Mouse (Mus musculus): ENCODE data around the gene Gm6169.
A peak's percentile ranks its signal among the peaks of the same experiment; 100 is the strongest.
"Not testable (repeated sequence)": the region's sequence is repeated elsewhere in the genome, so short reads cannot be mapped to it uniquely, and the experiment has no call there.

The Gm6169 gene

GRCm38 (mm10) chr13:97099187-97099852, at the start of gene Gm6169:
Gene Gm6169 (minus strand): TSS chr13:97099237.
- peak; percentile 49 for DNase-seq (ENCODE audit: low read depth, low spot score)

GRCm38 (mm10) chr13:97145834-97146233, 46.8 kb upstream of the Gm6169 start:
- peak; percentile 11 for DNase-seq (ENCODE audit: low read depth, low spot score)

DNA sequence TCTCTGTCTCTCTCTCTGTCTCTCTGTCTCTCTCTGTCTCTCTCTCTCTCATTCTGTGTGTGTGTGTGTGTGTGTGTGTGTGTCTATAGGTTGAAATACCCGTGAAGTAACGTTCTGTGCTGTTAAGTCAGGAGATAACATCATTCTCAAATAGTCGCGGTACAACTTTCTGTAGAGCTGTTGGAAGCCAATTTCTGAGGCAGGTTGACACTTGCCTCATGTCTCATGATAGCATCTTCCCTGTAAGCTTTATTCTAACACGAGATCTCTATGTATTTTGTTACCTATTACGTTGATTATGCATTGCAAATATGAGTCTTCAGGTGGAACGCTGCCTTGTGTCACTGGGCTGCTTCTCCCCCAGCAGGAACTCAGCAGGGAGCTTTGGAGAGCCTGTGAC, 43.3 kb upstream of the Gm6169 start:
- no peak for DNase-seq (ENCODE audit: low read depth, low spot score)

- DNase-seq (ENCODE audit: low read depth, low spot score) = not testable (repeated sequence)
Measured at GRCm38 (mm10) chr13:97138404-97138931, 39.4 kb upstream of the Gm6169 start.

GRCm38 (mm10) chr13:97137466-97138400, 38.7 kb upstream of the Gm6169 start, which contains the start of the genes Gfm2 and Nsa2:
Gene Gfm2 (plus strand): TSS chr13:97137937.
Gene Nsa2 (minus strand): TSS chr13:97137937.
- peak; percentile 98 for DNase-seq (ENCODE audit: low read depth, low spot score)

- DNase-seq (ENCODE audit: low read depth, low spot score) = not testable (repeated sequence)
Measured at GRCm38 (mm10) chr13:97130413-97130812, 31.4 kb upstream of the Gm6169 start.

- not testable (repeated sequence) for DNase-seq (ENCODE audit: low read depth, low spot score)
Measured at GRCm38 (mm10) chr13:97129654-97130053, 30.6 kb upstream of the Gm6169 start.

DNA sequence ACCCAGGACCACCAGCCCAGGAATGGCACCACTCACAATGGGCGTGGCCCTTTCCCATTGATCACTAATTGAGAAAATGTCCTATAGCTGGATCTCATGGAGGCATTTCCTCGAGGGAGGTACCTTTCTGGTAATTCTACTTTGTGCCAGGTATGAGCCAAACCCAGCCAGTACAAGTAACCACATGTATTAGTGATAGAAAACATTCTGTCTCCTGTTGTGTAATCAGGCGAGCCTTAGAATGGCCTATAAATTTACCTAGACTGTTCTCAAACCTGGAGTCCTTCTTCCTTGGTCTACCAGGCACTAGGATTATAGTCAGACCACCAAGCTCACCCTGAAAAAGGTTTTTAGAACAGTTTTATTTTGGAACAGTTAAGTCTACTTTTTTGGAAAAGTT, 22.3 kb upstream of the Gm6169 start:
- DNase-seq (ENCODE audit: low read depth, low spot score) = no peak

DNA sequence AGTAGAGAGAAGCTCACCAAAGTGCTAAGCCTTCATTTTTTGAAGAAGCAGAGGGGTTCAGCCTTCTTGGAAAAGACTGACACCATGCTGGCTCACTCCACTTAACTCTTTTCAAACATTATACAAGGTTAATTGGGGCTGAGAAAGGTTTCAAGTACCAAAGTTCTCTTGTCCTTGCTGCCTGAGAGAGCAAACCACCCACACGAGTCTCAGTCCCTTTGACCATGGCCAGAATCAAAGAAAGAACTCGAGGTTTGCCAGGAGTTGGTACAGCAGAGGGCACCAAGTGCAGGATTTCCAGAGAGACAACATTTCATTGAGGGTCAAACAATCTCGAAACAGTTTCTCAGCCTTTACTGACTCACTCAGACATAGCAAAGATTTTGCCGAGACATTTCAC, 10.0 kb upstream of the Gm6169 start:
- DNase-seq (ENCODE audit: low read depth, low spot score) = no peak

DNA sequence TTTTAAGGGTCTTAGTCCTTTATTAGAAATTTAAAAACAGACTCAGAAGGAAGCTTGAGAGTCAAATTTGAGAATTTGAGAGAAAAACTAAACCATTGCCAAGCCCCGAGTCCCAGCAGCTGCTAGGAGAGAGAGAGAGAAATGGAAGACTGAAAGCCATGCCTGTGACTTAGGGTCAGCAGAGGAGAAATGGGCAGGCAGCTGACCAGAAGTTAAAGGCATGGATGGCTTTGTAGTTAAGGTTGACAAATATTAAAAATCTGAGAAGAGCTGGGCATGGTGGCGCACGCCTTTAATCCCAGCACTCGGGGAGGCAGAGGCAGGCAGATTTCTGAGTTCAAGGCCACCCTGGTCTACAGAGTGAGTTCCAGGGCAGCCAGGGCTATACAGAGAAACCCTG, 8.7 kb upstream of the Gm6169 start:
- DNase-seq (ENCODE audit: low read depth, low spot score) = not testable (repeated sequence)

GRCm38 (mm10) chr13:97104996-97105395, 6.0 kb upstream of the Gm6169 start:
- DNase-seq (ENCODE audit: low read depth, low spot score) = no peak

- no peak for DNase-seq (ENCODE audit: low read depth, low spot score)
Measured at GRCm38 (mm10) chr13:97095726-97096125, 3.3 kb downstream of the Gm6169 start.

- no peak for DNase-seq (ENCODE audit: low read depth, low spot score)
Measured at GRCm38 (mm10) chr13:97088183-97088582, 10.9 kb downstream of the Gm6169 start.

GRCm38 (mm10) chr13:97087421-97087820, 11.6 kb downstream of the Gm6169 start:
- DNase-seq (ENCODE audit: low read depth, low spot score) = no peak

- no peak for DNase-seq (ENCODE audit: low read depth, low spot score)
Measured at GRCm38 (mm10) chr13:97086316-97086715, 12.7 kb downstream of the Gm6169 start.

- no peak for DNase-seq (ENCODE audit: low read depth, low spot score)
Measured at GRCm38 (mm10) chr13:97082432-97082831, 16.6 kb downstream of the Gm6169 start.

DNA sequence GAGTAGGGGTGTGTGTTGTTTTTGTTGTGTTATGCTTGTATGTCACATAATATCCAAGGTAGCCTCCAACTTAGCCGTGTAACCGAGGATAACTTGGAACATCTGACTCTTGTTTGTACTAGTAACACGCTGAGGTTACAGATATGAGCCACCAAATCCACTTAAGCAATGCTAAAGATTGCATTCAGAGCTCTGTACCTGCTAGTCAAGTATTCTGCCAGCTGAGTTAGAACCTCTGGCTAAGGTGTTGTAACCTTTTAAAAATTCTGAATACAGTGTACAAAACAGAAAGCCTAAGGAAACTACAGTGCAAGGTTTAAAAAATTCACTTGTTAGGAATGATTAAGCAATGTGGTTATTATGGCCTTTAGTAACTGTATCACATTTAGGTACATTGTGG, 18.4 kb downstream of the Gm6169 start:
- DNase-seq (ENCODE audit: low read depth, low spot score) = no peak

DNA sequence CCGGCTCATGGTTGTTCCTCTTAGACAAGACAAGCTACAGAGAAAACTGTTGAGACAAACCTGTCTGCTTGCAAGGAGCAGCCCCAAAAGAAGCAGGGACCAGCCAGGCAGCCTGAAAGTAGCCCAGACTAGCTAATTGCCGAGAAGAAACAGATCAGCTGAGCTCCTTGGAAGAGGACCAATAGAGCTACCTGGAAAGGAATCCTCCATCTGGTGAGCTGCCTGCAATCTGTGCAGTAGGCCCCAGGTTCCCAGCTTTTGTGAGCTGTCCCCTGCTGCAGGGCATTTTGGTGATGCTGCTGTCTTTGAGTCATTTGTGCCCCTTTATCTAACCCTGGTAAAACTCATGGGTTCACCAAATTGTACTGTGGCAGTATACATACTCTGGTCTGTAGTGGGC, 18.8 kb downstream of the Gm6169 start:
- no peak for DNase-seq (ENCODE audit: low read depth, low spot score)

DNA sequence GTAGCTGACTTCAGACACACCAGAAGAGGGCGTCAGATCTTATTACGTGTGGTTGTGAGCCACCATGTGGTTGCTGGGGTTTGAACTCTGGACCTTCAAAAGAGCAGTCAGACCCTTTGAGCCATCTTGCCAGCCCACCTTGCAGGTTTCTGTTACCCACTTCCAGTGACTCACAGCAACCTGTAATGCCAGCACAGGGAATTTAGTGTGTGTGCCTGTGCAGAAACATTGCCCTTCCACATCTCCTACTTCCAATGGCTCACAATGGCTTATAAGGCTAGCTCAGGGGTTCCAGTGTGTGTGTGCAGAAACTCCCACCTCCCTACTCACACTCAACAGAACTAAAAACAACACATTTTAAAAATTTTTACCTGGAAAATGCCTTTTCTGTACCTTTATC, 21.5 kb downstream of the Gm6169 start:
- no peak for DNase-seq (ENCODE audit: low read depth, low spot score)

DNA sequence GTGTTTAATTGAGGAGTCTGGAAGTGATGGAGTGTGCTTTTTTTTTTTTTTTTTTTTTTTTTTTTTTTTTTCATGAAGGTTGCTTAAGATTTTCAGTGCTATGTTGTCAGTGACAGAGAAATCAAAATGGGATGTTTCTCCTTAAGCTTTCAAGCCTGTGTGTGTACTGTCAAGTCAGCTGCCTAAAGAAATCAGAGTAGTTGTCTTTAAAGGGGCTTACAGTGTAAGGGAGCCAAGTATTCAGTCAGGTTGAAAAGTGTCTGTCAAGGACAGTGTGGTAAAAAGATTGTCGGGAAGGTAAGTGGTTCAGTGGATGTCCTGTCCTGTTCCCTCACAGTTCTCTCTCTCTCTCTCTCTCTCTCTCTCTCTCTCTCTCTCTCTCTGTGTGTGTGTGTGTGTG, 25.5 kb downstream of the Gm6169 start:
- no peak for DNase-seq (ENCODE audit: low read depth, low spot score)

DNA sequence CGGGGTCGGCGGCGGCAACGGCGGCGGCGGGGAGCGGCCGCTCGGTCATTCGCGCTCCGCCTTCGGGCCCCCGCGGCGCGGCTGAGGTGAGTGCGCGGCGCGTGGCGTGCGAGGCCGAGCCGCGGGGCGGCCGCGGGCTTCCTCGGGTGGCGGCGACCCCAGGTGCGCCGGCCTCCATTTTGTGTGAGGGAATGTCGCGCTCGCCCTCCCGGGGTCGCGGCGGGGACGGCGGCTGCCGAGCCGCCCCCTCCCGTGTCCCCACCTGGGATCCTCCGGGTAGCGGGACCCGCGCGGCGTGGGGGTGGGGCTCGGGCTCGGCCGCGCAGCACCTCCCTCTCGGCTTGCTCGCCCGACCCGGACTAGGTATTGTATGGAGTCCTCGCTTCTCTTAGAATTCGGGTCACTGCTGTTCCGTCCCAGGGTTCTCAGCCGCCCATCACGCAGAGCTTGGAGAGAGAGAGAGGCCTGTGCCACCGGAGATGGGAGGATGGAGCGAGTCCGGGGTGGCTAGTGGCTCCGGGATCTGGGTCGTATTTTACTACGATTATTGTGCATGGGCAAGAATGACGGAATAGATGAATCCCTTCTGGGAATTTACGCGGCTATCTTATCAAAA, 27.3 kb downstream of the Gm6169 start:
- DNase-seq (ENCODE audit: low read depth, low spot score) = no peak
